Mouse (Mus musculus): Measurements from ENCODE around the gene Fem1a. TPM values are rescaled to one million over a fixed set of nuclear protein-coding genes. Genes with fewer than 3 reads are reported as not detected.
"Not testable (repeated sequence)": the region's sequence is repeated elsewhere in the genome, so short reads cannot be mapped to it uniquely, and the experiment has no call there.

The Fem1a gene
- polyA plus RNA-seq, 1 experiment from 2014 or later = 12.5 TPM

- Histone ChIP-seq H3K27me3 (replicated peaks) (no peaks in the 10 kb centered on the region), H3K9me3 (no peaks in the 10 kb centered on the region), H3K36me3 (peaks cover 16% of the 10 kb centered on the region; the same call in 1 of the 2 replicates), H3K9ac (peak overlapping the region; percentile 60), H3K4me3 (replicated peaks) (peak overlapping the region; percentile 69), H3K4me2 (replicated peaks) (peak overlapping the region; percentile 96), H3K27ac (peak overlapping the region; percentile 72; the same call in 1 of the 2 replicates), H3K4me1 (replicated peaks) (peaks cover 39% of the 10 kb centered on the region)
- 9% methylated on average over 58 of the region's 58 CpGs for WGBS
- peak; percentile 5 for ATAC-seq
These were observed 728 bp downstream of the Fem1a start for GRCm38 (mm10) chr17:56257181-56257894.

GRCm38 (mm10) chr17:56258269-56258668 lies 1.7 kb downstream of the Fem1a start:
- H3K27ac ChIP-seq; H3K9ac ChIP-seq; H3K9me3 ChIP-seq; H3K27me3 ChIP-seq (replicated peaks); ATAC-seq: not testable (repeated sequence)
- H3K4me2 ChIP-seq (replicated peaks) = peak overlapping the region; percentile 96
- peaks cover 39% of the 10 kb centered on the region for H3K4me1 ChIP-seq (replicated peaks)
- peak overlapping the region; percentile 69; the same call in 1 of the 2 replicates for H3K4me3 ChIP-seq (replicated peaks)
- peaks cover 22% of the 10 kb centered on the region for H3K36me3 ChIP-seq
- 90% methylated on average over 19 of the region's 19 CpGs for WGBS

- not testable (repeated sequence) for H3K27me3 ChIP-seq (replicated peaks); ATAC-seq; H3K4me3 ChIP-seq (replicated peaks); H3K27ac ChIP-seq; H3K9me3 ChIP-seq
- peaks cover 39% of the 10 kb centered on the region for H3K4me1 ChIP-seq (replicated peaks)
- WGBS = 54% methylated on average over 2 of the region's 2 CpGs
- peak overlapping the region; percentile 8; the same call in 1 of the 2 replicates for H3K9ac ChIP-seq
- peak overlapping the region; percentile 96 for H3K4me2 ChIP-seq (replicated peaks)
- H3K36me3 ChIP-seq = peaks cover 22% of the 10 kb centered on the region
These were observed 2.2 kb downstream of the Fem1a start for GRCm38 (mm10) chr17:56258812-56259211.

- Histone ChIP-seq H3K36me3 (peaks cover 22% of the 10 kb centered on the region), H3K4me3 (replicated peaks) (no peak overlapping the region), H3K9ac (peak overlapping the region; percentile 11; the same call in 1 of the 2 replicates), H3K4me1 (replicated peaks) (peaks cover 39% of the 10 kb centered on the region), H3K27ac (no peak overlapping the region), H3K9me3 (no peaks in the 10 kb centered on the region), H3K27me3 (replicated peaks) (no peaks in the 10 kb centered on the region), H3K4me2 (replicated peaks) (peak overlapping the region; percentile 96)
- 93% methylated on average over 10 of the region's 10 CpGs for WGBS
- no peak for ATAC-seq
These were observed 2.9 kb downstream of the Fem1a start for GRCm38 (mm10) chr17:56259301-56260037.

- Histone ChIP-seq H3K27ac (no peak overlapping the region), H3K4me1 (replicated peaks) (peaks cover 39% of the 10 kb centered on the region), H3K9me3 (no peaks in the 10 kb centered on the region), H3K4me3 (replicated peaks) (no peak overlapping the region), H3K36me3 (peaks cover 25% of the 10 kb centered on the region), H3K27me3 (replicated peaks) (no peaks in the 10 kb centered on the region), H3K9ac (peak overlapping the region; percentile 5; the same call in 1 of the 2 replicates), H3K4me2 (replicated peaks) (no peak overlapping the region)
- WGBS = 82% methylated on average over 3 of the region's 3 CpGs
- no peak for ATAC-seq
These were observed 4.6 kb downstream of the Fem1a start for GRCm38 (mm10) chr17:56261166-56261565.

GRCm38 (mm10) chr17:56262645-56263094 lies 6.1 kb downstream of the Fem1a start:
- Histone ChIP-seq H3K27me3 (replicated peaks) (no peaks in the 10 kb centered on the region), H3K9me3 (no peaks in the 10 kb centered on the region), H3K9ac (no peak overlapping the region), H3K27ac (no peak overlapping the region), H3K4me3 (replicated peaks) (no peak overlapping the region), H3K36me3 (peaks cover 25% of the 10 kb centered on the region), H3K4me2 (replicated peaks) (no peak overlapping the region), H3K4me1 (replicated peaks) (peaks cover 34% of the 10 kb centered on the region)
- 89% methylated on average over 3 of the region's 3 CpGs for WGBS
- no peak for ATAC-seq

GRCm38 (mm10) chr17:56264020-56264419 lies 7.4 kb downstream of the Fem1a start:
- ATAC-seq = peak; percentile 71
- WGBS = 21% methylated on average over 8 of the region's 8 CpGs
- no peak overlapping the region for H3K4me3 ChIP-seq (replicated peaks)

GRCm38 (mm10) chr17:56265011-56265410 lies 8.4 kb downstream of the Fem1a start:
- Histone ChIP-seq H3K9ac (no peak overlapping the region), H3K4me1 (replicated peaks) (peaks cover 16% of the 10 kb centered on the region), H3K9me3 (no peaks in the 10 kb centered on the region), H3K4me3 (replicated peaks) (no peak overlapping the region), H3K4me2 (replicated peaks) (no peak overlapping the region), H3K27ac (no peak overlapping the region), H3K36me3 (peaks cover 16% of the 10 kb centered on the region), H3K27me3 (replicated peaks) (no peaks in the 10 kb centered on the region)
- 88% methylated on average over 4 of the region's 4 CpGs for WGBS
- no peak for ATAC-seq

More at GRCm38 (mm10) chr17:56264020-56264419, 7.4 kb downstream of the Fem1a start:
- peaks cover 24% of the 10 kb centered on the region for H3K36me3 ChIP-seq
- no peak overlapping the region for H3K9ac ChIP-seq
- H3K9me3 ChIP-seq = no peaks in the 10 kb centered on the region
- H3K4me1 ChIP-seq (replicated peaks) = peaks cover 22% of the 10 kb centered on the region
- H3K27me3 ChIP-seq (replicated peaks) = no peaks in the 10 kb centered on the region
- no peak overlapping the region for H3K27ac ChIP-seq
- no peak overlapping the region for H3K4me2 ChIP-seq (replicated peaks)

- ATAC-seq = no peak
- WGBS = 63% methylated on average over 3 of the region's 3 CpGs
- no peak overlapping the region for H3K9ac ChIP-seq
- peaks cover 17% of the 10 kb centered on the region for H3K36me3 ChIP-seq
- no peak overlapping the region for H3K4me2 ChIP-seq (replicated peaks)
- H3K4me1 ChIP-seq (replicated peaks) = 0 out of 2 replicates have a peak, but pooled peaks cover 9% of the 10 kb centered on the region
- H3K27ac ChIP-seq = no peak overlapping the region
- no peak overlapping the region for H3K4me3 ChIP-seq (replicated peaks)
- no peaks in the 10 kb centered on the region for H3K9me3 ChIP-seq
- H3K27me3 ChIP-seq (replicated peaks) = no peaks in the 10 kb centered on the region
These were observed 9.3 kb downstream of the Fem1a start for GRCm38 (mm10) chr17:56265869-56266268.

- WGBS = 55% methylated on average over 3 of the region's 3 CpGs
- Histone ChIP-seq H3K9me3 (no peaks in the 10 kb centered on the region), H3K9ac (no peak overlapping the region), H3K4me1 (replicated peaks) (0 out of 2 replicates have a peak, but pooled peaks cover 6% of the 10 kb centered on the region), H3K4me2 (replicated peaks) (no peak overlapping the region), H3K36me3 (peaks cover 19% of the 10 kb centered on the region), H3K27ac (no peak overlapping the region), H3K27me3 (replicated peaks) (no peaks in the 10 kb centered on the region), H3K4me3 (replicated peaks) (no peak overlapping the region)
- ATAC-seq = no peak
These were observed 9.7 kb downstream of the Fem1a start for GRCm38 (mm10) chr17:56266271-56266670.

GRCm38 (mm10) chr17:56269153-56269630 lies 12.6 kb downstream of the Fem1a start:
- Histone ChIP-seq H3K4me2 (replicated peaks) (peak overlapping the region; percentile 66), H3K4me3 (replicated peaks) (peak overlapping the region; percentile 38), H3K9ac (peak overlapping the region; percentile 47), H3K27me3 (replicated peaks) (no peaks in the 10 kb centered on the region), H3K27ac (peak overlapping the region; percentile 65), H3K9me3 (no peaks in the 10 kb centered on the region), H3K4me1 (replicated peaks) (peaks cover 13% of the 10 kb centered on the region), H3K36me3 (peaks cover 20% of the 10 kb centered on the region)
- WGBS = 23% methylated on average over 12 of the region's 12 CpGs
- ATAC-seq = peak; percentile 87

GRCm38 (mm10) chr17:56269741-56270140 lies 13.1 kb downstream of the Fem1a start:
- Histone ChIP-seq H3K27me3 (replicated peaks) (no peaks in the 10 kb centered on the region), H3K4me1 (replicated peaks) (peaks cover 13% of the 10 kb centered on the region), H3K4me3 (replicated peaks) (peak overlapping the region; percentile 38; the same call in 1 of the 2 replicates), H3K9ac (no peak overlapping the region), H3K36me3 (peaks cover 20% of the 10 kb centered on the region), H3K4me2 (replicated peaks) (peak overlapping the region; percentile 66), H3K27ac (no peak overlapping the region), H3K9me3 (no peaks in the 10 kb centered on the region)
- WGBS = 66% methylated on average over 3 of the region's 3 CpGs
- peak; percentile 1; the same call in 1 of the 2 replicates for ATAC-seq

Data from intestine, embryonic 15.5 days (tissue).